Mouse (Mus musculus) G1E (cell line): ENCODE data around the gene Itgb8. TPM values are rescaled to one million over a fixed set of nuclear protein-coding genes. Genes with fewer than 3 reads are reported as not detected.

ENCODE experiments used
- ATAC-seq: 2 replicates; pipeline ENCODE4 v1.8.0; 2016; ENCODE audit warnings: mild to moderate bottlenecking; ENCODE audit not compliant: insufficient number of reproducible peaks, poor library complexity, low FRiP score, severe bottlenecking; ENCODE audit errors: extremely low read depth
- DNase-seq: peaks from one replicate; pipeline ENCODE4 v3.0.0; 2012; ENCODE audit warnings: low spot score
- H3K27me3 ChIP-seq: 2 replicates; pipeline ENCODE4 v1.6.1; 2012; ENCODE audit warnings: mild to moderate bottlenecking, low read length, inconsistent platforms; ENCODE audit not compliant: insufficient read depth
- H3K36me3 ChIP-seq: replicated peaks from 2 replicates; pipeline ENCODE3; 2012; ENCODE audit warnings: mild to moderate bottlenecking, inconsistent platforms
- H3K4me1 ChIP-seq: 2 replicates; pipeline ENCODE4 v1.6.1; 2012; ENCODE audit warnings: low read depth, low read length, inconsistent platforms, mixed read lengths; ENCODE audit not compliant: insufficient read depth
- H3K4me3 ChIP-seq: 2 replicates; pipeline ENCODE4 v1.5.1; 2012; ENCODE audit warnings: low read depth, mild to moderate bottlenecking, inconsistent platforms, low read length, moderate library complexity, mixed read lengths
- H3K9me3 ChIP-seq: replicated peaks from 2 replicates; pipeline ENCODE4 v1.6.1; 2012; ENCODE audit warnings: inconsistent platforms
- CTCF ChIP-seq: IDR thresholded peaks from 2 replicates; pipeline ENCODE4 v1.5.1; 2012; ENCODE audit warnings: low read depth, low read length, inconsistent platforms, mixed read lengths
- GATA1 ChIP-seq: IDR thresholded peaks from 2 replicates; pipeline ENCODE4 v1.6.1; 2012; ENCODE audit warnings: borderline replicate concordance, low read length, inconsistent platforms, mixed read lengths
- GATA2 ChIP-seq: IDR thresholded peaks from 2 replicates; pipeline ENCODE4 v1.6.1; 2012; ENCODE audit warnings: low read depth, low read length, inconsistent platforms, borderline replicate concordance
- POLR2AphosphoS5 ChIP-seq: IDR thresholded peaks from 2 replicates; pipeline ENCODE4 v1.6.1; 2012; ENCODE audit warnings: low read depth, low read length, inconsistent platforms; ENCODE audit not compliant: insufficient replicate concordance
- TAL1 ChIP-seq: conservative IDR thresholded peaks from 2 replicates; pipeline ENCODE4 v1.6.1; 2012; ENCODE audit warnings: low read depth, low read length, inconsistent platforms, mixed read lengths
- polyA plus RNA-seq: library from polyadenylated mRNA; stranded (reverse); fragments of >175 nt; gene quantifications from 2 replicates; pipeline ENCODE4 v1.2.3, GENCODE M21; 2012
- total RNA-seq, 2 experiments: library from RNA; stranded (forward) in 1 of 2; stranded (reverse) in 1 of 2; fragments of 200-1000 nt in 1 of 2; fragments of >200 nt in 1 of 2; fragmentation: Nextera tagmentation in 1 of 2; gene quantifications; 2 replicates each; pipeline ENCODE4 v1.2.3; 2014 to 2017

Itgb8 gene
- total and polyA plus RNA-seq, 3 experiments: 0.33 TPM; not detected in 2

DNA sequence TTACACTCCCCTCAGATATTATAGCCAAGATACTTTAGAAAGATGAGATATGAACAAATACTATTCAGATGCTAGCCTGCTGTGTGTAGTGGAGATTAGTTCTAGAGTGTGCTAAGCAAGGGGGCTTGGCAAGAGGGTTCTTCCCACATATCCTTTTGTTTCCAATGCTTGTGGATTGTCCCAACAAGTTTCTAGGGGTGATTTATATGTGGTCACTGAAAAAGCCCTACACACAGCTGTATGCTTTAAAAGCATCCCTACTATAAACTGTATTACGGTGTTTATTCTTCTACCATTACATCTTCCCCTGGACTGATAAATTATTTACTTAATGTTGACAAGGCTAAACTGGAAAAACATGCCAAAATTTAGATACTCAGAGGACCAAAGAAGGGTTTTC is 92.6 kb downstream of the Itgb8 start:
- H3K27me3 ChIP-seq: peaks cover 3% of the 10 kb centered on the region; the same call in 1 of the 2 replicates
- no peaks in the 10 kb centered on the region for H3K36me3 ChIP-seq
- no peak overlapping the region for H3K4me3 ChIP-seq
- no peak for ATAC-seq
- H3K9me3 ChIP-seq: no peaks in the 10 kb centered on the region
- DNase-seq: no peak
- TF ChIP-seq CTCF (no peak), POLR2AphosphoS5 (no peak), GATA2 (no peak), TAL1 (no peak), GATA1 (no peak)
- H3K4me1 ChIP-seq: no peaks in the 10 kb centered on the region

DNA sequence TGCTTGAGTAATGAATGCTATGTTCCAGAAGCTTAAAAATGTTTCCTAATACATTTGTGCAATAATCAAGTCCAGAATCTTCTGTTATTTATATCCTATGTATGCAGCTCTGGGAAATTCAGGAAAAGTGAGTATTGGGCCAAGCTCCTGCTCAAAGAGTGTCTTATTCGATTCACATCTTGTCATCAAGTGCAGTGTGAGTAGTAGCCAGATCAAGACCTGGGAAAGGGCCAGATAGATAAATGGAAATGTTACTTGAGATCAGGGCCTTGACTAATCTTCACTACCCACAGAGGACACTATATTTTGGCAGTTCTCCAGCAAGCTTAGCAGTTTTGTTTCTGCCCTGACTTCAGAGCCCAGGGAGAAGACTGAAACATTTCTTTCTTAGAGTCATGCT is 100.7 kb downstream of the Itgb8 start:
- Histone ChIP-seq H3K4me1 (no peaks in the 10 kb centered on the region), H3K27me3 (no peaks in the 10 kb centered on the region), H3K4me3 (no peak overlapping the region), H3K36me3 (no peaks in the 10 kb centered on the region), H3K9me3 (no peaks in the 10 kb centered on the region)
- TF ChIP-seq POLR2AphosphoS5 (no peak), GATA2 (no peak), GATA1 (no peak), TAL1 (no peak), CTCF (no peak)
- no peak for DNase-seq
- no peak for ATAC-seq

- Histone ChIP-seq H3K36me3 (no peaks in the 10 kb centered on the region), H3K4me1 (no peaks in the 10 kb centered on the region), H3K4me3 (no peak overlapping the region), H3K9me3 (no peaks in the 10 kb centered on the region), H3K27me3 (no peaks in the 10 kb centered on the region)
- ATAC-seq (no peak), DNase-seq (no peak)
- TF ChIP-seq TAL1: no peak
- TF ChIP-seq GATA1: no peak
- TF ChIP-seq CTCF: no peak
- no peak for TF ChIP-seq GATA2
- no peak for TF ChIP-seq POLR2AphosphoS5
Observed at GRCm38 (mm10) chr12:119113522-119114135, 125.0 kb downstream of the Itgb8 start.

GRCm38 (mm10) chr12:119110091-119110490 is 128.5 kb downstream of the Itgb8 start:
- H3K4me3 ChIP-seq: no peak overlapping the region
- H3K4me1 ChIP-seq: no peaks in the 10 kb centered on the region
- DNase-seq (no peak), ATAC-seq (no peak)
- H3K9me3 ChIP-seq: no peaks in the 10 kb centered on the region
- H3K36me3 ChIP-seq: no peaks in the 10 kb centered on the region
- TF ChIP-seq CTCF (no peak), GATA2 (no peak), GATA1 (no peak), TAL1 (no peak), POLR2AphosphoS5 (no peak)
- H3K27me3 ChIP-seq: no peaks in the 10 kb centered on the region

Other genes with a start within 250 kb of the Itgb8 start
- not detected in 2 replicates for gene Macc1, start 75.5 kb upstream of the Itgb8 start, total RNA-seq (2014; fragmentation: Nextera tagmentation)
- gene Macc1, start 75.5 kb upstream of the Itgb8 start, total RNA-seq (2017): 0.06 and 0.22 TPM in 2 replicates
- not detected in 2 replicates for gene Macc1, start 75.5 kb upstream of the Itgb8 start, polyA plus RNA-seq